Mouse (Mus musculus): ENCODE measurements at regions not wholly inside any gene's neighbourhood (a gene's known extent, or its start where the extent isn't known, plus 50 kb on each side); places are given as distances from the start of the nearest gene placed in this dataset.

DNA sequence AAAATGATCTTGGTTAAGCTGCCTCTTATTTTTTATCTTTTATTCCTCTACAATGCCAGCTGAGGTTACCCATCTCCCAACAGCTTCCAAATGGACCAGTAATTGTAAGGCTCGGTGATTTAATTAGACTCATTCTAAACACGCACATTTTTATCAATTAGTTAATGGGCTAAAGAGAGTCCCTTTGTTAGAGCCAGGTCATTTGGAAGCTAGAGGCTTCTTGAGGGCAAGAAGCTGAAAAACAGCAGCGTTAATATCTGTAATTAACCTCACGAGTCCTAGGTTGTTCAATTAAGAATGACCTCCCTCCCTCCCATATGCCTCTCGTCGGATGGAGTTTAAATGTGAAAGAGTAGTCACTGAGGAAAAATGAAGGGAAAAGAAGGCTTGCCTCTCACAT lies 66.5 kb downstream of the Otx2 start:
- Histone ChIP-seq H3K4me1 (ENCODE audit: control insufficient read depth in 1 of 2, insufficient read depth in 2 of 2) (peaks cover 4 to 10% of the 10 kb centered on the region in 2 experiments), H3K27me3 (replicated peaks) (no peaks in the 10 kb centered on the region), H3K79me2 (replicated peaks; ENCODE audit: control insufficient read depth, extremely low read depth, insufficient read depth, poor library complexity, severe bottlenecking) (no peaks in the 10 kb centered on the region), H3K27ac (ENCODE audit: insufficient read depth, low read depth) (no peak overlapping the region), H3K9me3 (replicated peaks; ENCODE audit: low read length) (no peaks in the 10 kb centered on the region), H3K9ac (ENCODE audit: insufficient read depth, low read depth) (no peak overlapping the region), H3K4me3 (replicated peaks in 1 of 3; ENCODE audit: low read depth in 2 of 3, low read length in 2 of 3, poor library complexity in 1 of 3) (no peak overlapping the region), H3K4me2 (ENCODE audit: insufficient read depth, low read depth, poor library complexity, severe bottlenecking) (no peak overlapping the region), H3K36me3 (replicated peaks in 1 of 2; ENCODE audit: control insufficient read depth in 1 of 2, insufficient read depth in 1 of 2, low read length in 1 of 2) (no peaks in the 10 kb centered on the region)
- in situ Hi-C loops (cut with MboI; ENCODE audit: low pct_ligation_motif_present, low pct_unique_long_range_greater_than_20kb, low sequenced_read_pairs), result no loop called here
- dilution Hi-C loops (cut with MboI; ENCODE audit: extremely low pct_ligation_motif_present, extremely low pct_unique_long_range_greater_than_20kb, low sequenced_read_pairs), result no loop called here
- no peak for TF ChIP-seq KAT2A (IDR thresholded peaks at IDR 0.05; ENCODE audit: insufficient replicate concordance, low read length)
- TF ChIP-seq TBP (conservative IDR thresholded peaks at IDR 0.05; ENCODE audit: low read depth, low read length), result no peak
- TF ChIP-seq UBTF (IDR thresholded peaks at IDR 0.05; ENCODE audit: low read depth, low read length), result no peak
- TF ChIP-seq EP300 (IDR thresholded peaks at IDR 0.05; ENCODE audit: low read length), result no peak
- no peak for TF ChIP-seq BHLHE40 (IDR thresholded peaks at IDR 0.05; ENCODE audit: low read depth, low read length)
- TF ChIP-seq ETS1 (conservative IDR thresholded peaks at IDR 0.05; ENCODE audit: low read depth, low read length), result no peak
- TF ChIP-seq POLR2A (IDR thresholded peaks at IDR 0.05; ENCODE audit: low read depth, low read length), result no peak
- no peak for TF ChIP-seq JUN (IDR thresholded peaks at IDR 0.05; ENCODE audit: insufficient read depth, low read depth, low read length)
- TF ChIP-seq NELFE (IDR thresholded peaks at IDR 0.05; ENCODE audit: low read depth, low read length), result no peak
- no peak for TF ChIP-seq CHD2 (IDR thresholded peaks at IDR 0.05; ENCODE audit: low read length)
- no peak for TF ChIP-seq CTCF (conservative IDR thresholded peaks at IDR 0.05 in 1 of 2, IDR thresholded peaks at IDR 0.05 in 1 of 2; ENCODE audit: low read depth in 2 of 2, low read length in 2 of 2)
- TF ChIP-seq CHD1 (IDR thresholded peaks at IDR 0.05; ENCODE audit: low read depth, low read length), result no peak
- no peak for TF ChIP-seq ELF1 (IDR thresholded peaks at IDR 0.05; ENCODE audit: low read depth, low read length)
- no peak for TF ChIP-seq SIN3A (IDR thresholded peaks at IDR 0.05; ENCODE audit: low read length)
- no peak for TF ChIP-seq MYC (IDR thresholded peaks at IDR 0.05; ENCODE audit: low read depth, low read length)
- TF ChIP-seq NRF1 (IDR thresholded peaks at IDR 0.05; ENCODE audit: low read depth, low read length), result no peak
- DNase-seq (ENCODE audit: extremely low read depth), result no peak

DNA sequence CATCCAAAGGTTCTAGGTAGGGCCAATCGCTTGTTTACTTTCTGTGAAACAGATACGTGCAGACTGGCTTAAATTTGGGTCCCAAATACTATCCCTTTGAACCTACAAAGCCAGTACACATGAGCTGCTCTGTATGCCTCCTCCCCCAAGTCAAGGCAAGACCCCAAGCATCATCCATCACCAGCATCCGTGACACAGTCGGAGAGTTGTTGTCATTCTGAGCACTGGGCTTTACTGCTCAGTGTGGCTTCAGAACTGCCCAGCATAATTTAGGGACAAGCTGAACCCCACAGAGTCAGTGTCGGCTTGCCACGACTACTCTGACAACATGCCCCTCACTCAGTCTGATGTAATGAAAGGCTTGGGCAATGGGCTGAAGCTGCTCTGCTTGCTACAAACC lies 70.1 kb downstream of the Otx2 start:
- Histone ChIP-seq H3K9me3 (replicated peaks; ENCODE audit: low read length) (no peaks in the 10 kb centered on the region), H3K27ac (ENCODE audit: insufficient read depth, low read depth) (no peak overlapping the region), H3K9ac (ENCODE audit: insufficient read depth, low read depth) (no peak overlapping the region), H3K79me2 (replicated peaks; ENCODE audit: control insufficient read depth, extremely low read depth, insufficient read depth, poor library complexity, severe bottlenecking) (no peaks in the 10 kb centered on the region), H3K4me2 (ENCODE audit: insufficient read depth, low read depth, poor library complexity, severe bottlenecking) (peak overlapping the region; percentile 11; the same call in 1 of the 2 replicates), H3K4me1 (ENCODE audit: control insufficient read depth in 1 of 2, insufficient read depth in 2 of 2) (peaks cover 4 to 10% of the 10 kb centered on the region in 2 experiments), H3K27me3 (replicated peaks) (no peaks in the 10 kb centered on the region), H3K4me3 (replicated peaks in 1 of 3; ENCODE audit: low read depth in 2 of 3, low read length in 2 of 3, poor library complexity in 1 of 3) (no peak overlapping the region), H3K36me3 (replicated peaks in 1 of 2; ENCODE audit: control insufficient read depth in 1 of 2, insufficient read depth in 1 of 2, low read length in 1 of 2) (no peaks in the 10 kb centered on the region)
- TF ChIP-seq RCOR1 (conservative IDR thresholded peaks at IDR 0.05; ENCODE audit: low read depth, low read length), result no peak
- no peak for TF ChIP-seq CTCF (conservative IDR thresholded peaks at IDR 0.05 in 1 of 2, IDR thresholded peaks at IDR 0.05 in 1 of 2; ENCODE audit: low read depth in 2 of 2, low read length in 2 of 2)
- no peak for TF ChIP-seq MAFK (IDR thresholded peaks at IDR 0.05; ENCODE audit: insufficient replicate concordance, low read length)
- no peak for TF ChIP-seq BHLHE40 (IDR thresholded peaks at IDR 0.05; ENCODE audit: low read depth, low read length)
- no peak for TF ChIP-seq MYC (IDR thresholded peaks at IDR 0.05; ENCODE audit: low read depth, low read length)
- no peak for TF ChIP-seq USF1 (IDR thresholded peaks at IDR 0.05; ENCODE audit: low read depth, low read length)
- no peak for TF ChIP-seq SMC3 (IDR thresholded peaks at IDR 0.05; ENCODE audit: low read depth, low read length)
- no peak for TF ChIP-seq PAX5 (IDR thresholded peaks at IDR 0.05; ENCODE audit: low read length)
- TF ChIP-seq GABPA (IDR thresholded peaks at IDR 0.05; ENCODE audit: insufficient replicate concordance, low read depth, low read length), result no peak
- no peak for TF ChIP-seq JUND (conservative IDR thresholded peaks at IDR 0.05; ENCODE audit: low read depth, low read length)
- TF ChIP-seq MAX (IDR thresholded peaks at IDR 0.05; ENCODE audit: low read length), result no peak
- TF ChIP-seq HCFC1 (IDR thresholded peaks at IDR 0.05; ENCODE audit: low read depth, low read length), result no peak
- TF ChIP-seq ETS1 (conservative IDR thresholded peaks at IDR 0.05; ENCODE audit: low read depth, low read length), result no peak
- TF ChIP-seq CHD2 (IDR thresholded peaks at IDR 0.05; ENCODE audit: low read length), result no peak
- TF ChIP-seq NELFE (IDR thresholded peaks at IDR 0.05; ENCODE audit: low read depth, low read length), result no peak
- no peak for TF ChIP-seq IRF4 (IDR thresholded peaks at IDR 0.05; ENCODE audit: low read depth, low read length)
- no peak for TF ChIP-seq MXI1 (IDR thresholded peaks at IDR 0.05; ENCODE audit: low read depth, low read length)
- no peak for TF ChIP-seq ZC3H11A (IDR thresholded peaks at IDR 0.05; ENCODE audit: low read depth, low read length)
- dilution Hi-C loops (cut with MboI; ENCODE audit: extremely low pct_ligation_motif_present, extremely low pct_unique_long_range_greater_than_20kb, low sequenced_read_pairs), result no loop called here
- no peak for DNase-seq (ENCODE audit: extremely low read depth)
- in situ Hi-C loops (cut with MboI; ENCODE audit: low pct_ligation_motif_present, low pct_unique_long_range_greater_than_20kb, low sequenced_read_pairs), result no loop called here

Measured in CH12.LX (cell line).